Mouse (Mus musculus) CH12.LX (cell line): ENCODE results near the gene Rpl3l. TPM values are rescaled to one million over a fixed set of nuclear protein-coding genes. Genes with fewer than 3 reads are reported as not detected.

ENCODE experiments used
- DNase-seq: peaks from one replicate; pipeline ENCODE4 v3.0.0-alpha.2; 2013; ENCODE audit errors: extremely low read depth
- H3K27ac ChIP-seq: 2 replicates; pipeline ENCODE4 v1.5.1; 2012; ENCODE audit warnings: low read depth, mild to moderate bottlenecking, control low read depth, moderate library complexity; ENCODE audit not compliant: insufficient read depth
- H3K27me3 ChIP-seq: replicated peaks from 2 replicates; pipeline ENCODE3; 2012; ENCODE audit warnings: inconsistent platforms
- H3K36me3 ChIP-seq, 2 experiments: replicated peaks in 1 of 2; 2 replicates each; pipeline versions ENCODE3 to v1.6.1; 2012; ENCODE audit warnings: inconsistent platforms in 1 of 2, low read length in 1 of 2, mild to moderate bottlenecking in 1 of 2, mixed read lengths in 1 of 2, moderate library complexity in 1 of 2; ENCODE audit not compliant: control insufficient read depth in 1 of 2, insufficient read depth in 1 of 2
- H3K4me1 ChIP-seq, 2 experiments: 2 replicates each; pipeline ENCODE4 v1.6.1; 2012; ENCODE audit warnings: inconsistent platforms in 1 of 2, moderate library complexity in 1 of 2; ENCODE audit not compliant: insufficient read depth in 2 of 2, control insufficient read depth in 1 of 2
- H3K4me2 ChIP-seq: 2 replicates; pipeline ENCODE4 v1.6.1; 2012; ENCODE audit warnings: low read depth, mild to moderate bottlenecking, control low read depth; ENCODE audit not compliant: poor library complexity, insufficient read depth, severe bottlenecking
- H3K4me3 ChIP-seq, 3 experiments: fragments of 150-350 bp in 1 of 3; sonication (generic) in 1 of 3; replicated peaks in 1 of 3; 2 replicates each; pipeline versions ENCODE3 to v1.5.1; 2011 to 2012; ENCODE audit warnings: low read depth in 2 of 3, low read length in 2 of 3, mild to moderate bottlenecking in 2 of 3, moderate library complexity in 2 of 3, control low read depth in 1 of 3, improper control_type of control experiment in 1 of 3, inconsistent platforms in 1 of 3, mixed read lengths in 1 of 3; ENCODE audit not compliant: poor library complexity in 1 of 3
- H3K79me2 ChIP-seq: replicated peaks from 2 replicates; pipeline ENCODE4 v1.6.1; 2012; ENCODE audit warnings: mild to moderate bottlenecking, moderate library complexity; ENCODE audit not compliant: control insufficient read depth, poor library complexity, insufficient read depth, severe bottlenecking; ENCODE audit errors: extremely low read depth
- H3K9ac ChIP-seq: 2 replicates; pipeline ENCODE4 v1.6.1; 2012; ENCODE audit warnings: low read depth, mild to moderate bottlenecking, control low read depth, moderate library complexity; ENCODE audit not compliant: insufficient read depth
- H3K9me3 ChIP-seq: replicated peaks from 2 replicates; pipeline ENCODE3; 2012; ENCODE audit warnings: low read length, inconsistent platforms, mixed read lengths
- CTCF ChIP-seq, 2 experiments: IDR thresholded peaks in 1 of 2; conservative IDR thresholded peaks in 1 of 2; 2 replicates each; pipeline ENCODE4 v1.5.1; 2011 to 2012; ENCODE audit warnings: low read depth in 2 of 2, low read length in 2 of 2, improper control_type of control experiment in 1 of 2, inconsistent platforms in 1 of 2, mild to moderate bottlenecking in 1 of 2, moderate library complexity in 1 of 2
- ETS1 ChIP-seq: conservative IDR thresholded peaks from 2 replicates; pipeline ENCODE4 v1.6.1; 2012; ENCODE audit warnings: low read depth, mild to moderate bottlenecking, inconsistent platforms, low read length, improper control_type of control experiment, moderate library complexity
- HCFC1 ChIP-seq: IDR thresholded peaks from 2 replicates; pipeline ENCODE4 v1.6.1; 2012; ENCODE audit warnings: low read depth, mild to moderate bottlenecking, inconsistent platforms, low read length, improper control_type of control experiment
- IRF4 ChIP-seq: IDR thresholded peaks from 2 replicates; pipeline ENCODE4 v1.6.1; 2014; ENCODE audit warnings: low read depth, mild to moderate bottlenecking, inconsistent platforms, low read length, improper control_type of control experiment
- JUN ChIP-seq: IDR thresholded peaks from 2 replicates; pipeline ENCODE4 v1.6.1; 2011; ENCODE audit warnings: low read depth, mild to moderate bottlenecking, low read length, improper control_type of control experiment, moderate library complexity; ENCODE audit not compliant: insufficient read depth
- JUND ChIP-seq: conservative IDR thresholded peaks from 2 replicates; pipeline ENCODE4 v1.6.1; 2011; ENCODE audit warnings: low read depth, low read length, improper control_type of control experiment
- KAT2A ChIP-seq: IDR thresholded peaks from 2 replicates; pipeline ENCODE4 v1.6.1; 2012; ENCODE audit warnings: low read length, improper control_type of control experiment, inconsistent platforms; ENCODE audit not compliant: insufficient replicate concordance
- MAFK ChIP-seq: IDR thresholded peaks from 2 replicates; pipeline ENCODE4 v1.6.1; 2011; ENCODE audit warnings: low read length, improper control_type of control experiment; ENCODE audit not compliant: insufficient replicate concordance
- MAX ChIP-seq: IDR thresholded peaks from 2 replicates; pipeline ENCODE4 v1.6.1; 2011; ENCODE audit warnings: low read length, improper control_type of control experiment
- MAZ ChIP-seq: IDR thresholded peaks from 2 replicates; pipeline ENCODE4 v1.6.1; 2012; ENCODE audit warnings: low read depth, mild to moderate bottlenecking, inconsistent platforms, low read length, improper control_type of control experiment, moderate library complexity
- MXI1 ChIP-seq: IDR thresholded peaks from 2 replicates; pipeline ENCODE4 v1.6.1; 2011; ENCODE audit warnings: mild to moderate bottlenecking, low read depth, low read length, improper control_type of control experiment
- MYC ChIP-seq: IDR thresholded peaks from 2 replicates; pipeline ENCODE4 v1.6.1; 2011; ENCODE audit warnings: low read depth, mild to moderate bottlenecking, improper control_type of control experiment, low read length
- NELFE ChIP-seq: IDR thresholded peaks from 2 replicates; pipeline ENCODE4 v1.6.1; 2011; ENCODE audit warnings: low read depth, low read length, improper control_type of control experiment
- PAX5 ChIP-seq: IDR thresholded peaks from 2 replicates; pipeline ENCODE4 v1.6.1; 2012; ENCODE audit warnings: low read length, inconsistent platforms, mixed read lengths
- POLR2AphosphoS2 ChIP-seq: IDR thresholded peaks from 2 replicates; pipeline ENCODE4 v1.6.1; 2011; ENCODE audit warnings: low read depth, low read length, improper control_type of control experiment
- RCOR1 ChIP-seq: conservative IDR thresholded peaks from 2 replicates; pipeline ENCODE4 v1.6.1; 2012; ENCODE audit warnings: low read depth, mild to moderate bottlenecking, inconsistent platforms, low read length, improper control_type of control experiment
- SMC3 ChIP-seq: IDR thresholded peaks from 2 replicates; pipeline ENCODE4 v1.6.1; 2011; ENCODE audit warnings: low read depth, low read length, improper control_type of control experiment
- TCF12 ChIP-seq: IDR thresholded peaks from 2 replicates; pipeline ENCODE4 v1.6.1; 2014; ENCODE audit warnings: low read depth, mild to moderate bottlenecking, inconsistent platforms, low read length, improper control_type of control experiment
- USF1 ChIP-seq: IDR thresholded peaks from 2 replicates; pipeline ENCODE4 v1.6.1; 2014; ENCODE audit warnings: low read depth, mild to moderate bottlenecking, inconsistent platforms, low read length, improper control_type of control experiment
- USF2 ChIP-seq: conservative IDR thresholded peaks from 2 replicates; pipeline ENCODE4 v1.6.1; 2011; ENCODE audit warnings: low read depth, low read length, improper control_type of control experiment
- ZC3H11A ChIP-seq: IDR thresholded peaks from 2 replicates; pipeline ENCODE4 v1.6.1; 2012; ENCODE audit warnings: low read depth, mild to moderate bottlenecking, inconsistent platforms, low read length, improper control_type of control experiment
- ZMIZ1 ChIP-seq: IDR thresholded peaks from 2 replicates; pipeline ENCODE4 v1.6.1; 2012; ENCODE audit warnings: low read depth, mild to moderate bottlenecking, inconsistent platforms, low read length, improper control_type of control experiment
- ZNF384 ChIP-seq: IDR thresholded peaks from 2 replicates; pipeline ENCODE4 v1.6.1; 2012; ENCODE audit warnings: low read depth, low read length, improper control_type of control experiment, inconsistent platforms
- dilution Hi-C: fragments of 300-500 bp; cut with MboI; formaldehyde crosslinking; loops from 2 replicates; pipeline ENCODE4 v1.14.3; 2020; ENCODE audit warnings: low sequenced_read_pairs; ENCODE audit not compliant: extremely low pct_unique_long_range_greater_than_20kb, extremely low pct_ligation_motif_present
- in situ Hi-C: fragments of 300-500 bp; cut with MboI; formaldehyde crosslinking; loops from 3 replicates; pipeline ENCODE4 v1.14.3; 2019; ENCODE audit warnings: low sequenced_read_pairs, low pct_ligation_motif_present, low pct_unique_long_range_greater_than_20kb, mixed read lengths
- polyA plus RNA-seq: library from polyadenylated mRNA; unstranded; fragments of >175 nt; gene quantifications from 2 replicates; pipeline ENCODE4 v1.2.1, GENCODE M21; 2012; ENCODE audit warnings: low read depth; ENCODE audit not compliant: insufficient read length
- total RNA-seq, 2 experiments: library from RNA; depleted of rRNA; stranded (reverse); fragments of 300-350 nt in 1 of 2; fragments of >200 nt in 1 of 2; gene quantifications; 2 replicates each; pipeline ENCODE4 v1.2.3; 2012 to 2014

The Rpl3l gene
- total and polyA plus RNA-seq, 3 experiments = 0.91 TPM; not detected in 2

- no peak overlapping the region for H3K4me3 ChIP-seq
- in situ Hi-C loops (no loop called here), dilution Hi-C loops (no loop called here)
- no peak for DNase-seq
- H3K27me3 ChIP-seq = no peaks in the 10 kb centered on the region
- TF ChIP-seq ZMIZ1 = no peak
- TF ChIP-seq MYC = peak; percentile 63; the same call in 1 of the 2 replicates
- no peak for TF ChIP-seq KAT2A
- no peak for TF ChIP-seq JUN
- no peak for TF ChIP-seq USF1
- peak; percentile 12 to 48; a peak in 2 of 4 replicates for TF ChIP-seq CTCF (conservative IDR thresholded peaks at IDR 0.05 in 1 of 2, IDR thresholded peaks at IDR 0.05 in 1 of 2; ENCODE audit: low read depth in 2 of 2, low read length in 2 of 2)
- TF ChIP-seq MAX = 0 out of 2 replicates have a peak, but pooled peaks have one; percentile 17
- no peak for TF ChIP-seq JUND
- H3K4me2 ChIP-seq = no peak overlapping the region
- no peaks in the 10 kb centered on the region for H3K9me3 ChIP-seq
- H3K27ac ChIP-seq = no peak overlapping the region
- H3K9ac ChIP-seq = no peak overlapping the region
- peaks cover 3 to 12% of the 10 kb centered on the region in 2 experiments for H3K36me3 ChIP-seq
- peaks cover 4 to 41% of the 10 kb centered on the region in 2 experiments; a peak in 3 of 4 replicates for H3K4me1 ChIP-seq
- no peaks in the 10 kb centered on the region for H3K79me2 ChIP-seq
These were observed 6.9 kb downstream of the Rpl3l start for GRCm38 (mm10) chr17:24734513-24734912.

GRCm38 (mm10) chr17:24735446-24735845, 7.8 kb downstream of the Rpl3l start:
- Histone ChIP-seq H3K9me3 (no peaks in the 10 kb centered on the region), H3K4me3 (peak overlapping the region; percentile 70 to 87 (median 75)), H3K27me3 (no peaks in the 10 kb centered on the region), H3K79me2 (no peaks in the 10 kb centered on the region), H3K36me3 (peaks cover 11 to 21% of the 10 kb centered on the region in 2 experiments), H3K4me2 (peak overlapping the region; percentile 67), H3K9ac (peak overlapping the region; percentile 95), H3K27ac (no peak overlapping the region), H3K4me1 (peaks cover 4 to 33% of the 10 kb centered on the region in 2 experiments; a peak in 3 of 4 replicates)
- DNase-seq = no peak
- TF ChIP-seq MAZ (no peak), ZC3H11A (no peak)
- in situ Hi-C loops (no loop called here), dilution Hi-C loops (no loop called here)

- peak within 1 kb of the TSS; percentile 70 to 95 (median 75) for H3K4me3 ChIP-seq
- peak; percentile 100 for DNase-seq
- in situ Hi-C loops (no loop called here), dilution Hi-C loops (no loop called here)
- peaks cover 4 to 29% of the 10 kb centered on the region in 2 experiments; a peak in 3 of 4 replicates for H3K4me1 ChIP-seq
- H3K27me3 ChIP-seq = no peaks in the 10 kb centered on the region
- H3K4me2 ChIP-seq = peak within 1 kb of the TSS; percentile 82
- H3K36me3 ChIP-seq = peaks cover 11 to 28% of the 10 kb centered on the region in 2 experiments
- H3K79me2 ChIP-seq = no peaks in the 10 kb centered on the region
- peak within 1 kb of the TSS; percentile 95 for H3K9ac ChIP-seq
- no peak within 1 kb of the TSS for H3K27ac ChIP-seq
- no peaks in the 10 kb centered on the region for H3K9me3 ChIP-seq
- TF ChIP-seq USF2 = no peak
- no peak for TF ChIP-seq ZNF384
- no peak for TF ChIP-seq RCOR1
- TF ChIP-seq USF1 = no peak
- no peak for TF ChIP-seq PAX5
- TF ChIP-seq MXI1 = peak; percentile 64; the same call in 1 of the 2 replicates
- no peak for TF ChIP-seq ZC3H11A
- TF ChIP-seq MAZ = peak; percentile 77
- TF ChIP-seq MAX = no peak
- TF ChIP-seq POLR2AphosphoS2 = peak; percentile 79; the same call in 1 of the 2 replicates
- TF ChIP-seq HCFC1 = peak; percentile 56
- TF ChIP-seq MAFK = no peak
- peak; percentile 64; the same call in 1 of the 2 replicates for TF ChIP-seq TCF12
- TF ChIP-seq JUN = no peak
- peak; percentile 81 for TF ChIP-seq NELFE
- peak; percentile 22; the same call in 1 of the 2 replicates for TF ChIP-seq IRF4
- TF ChIP-seq ETS1 = no peak
- no peak for TF ChIP-seq CTCF (conservative IDR thresholded peaks at IDR 0.05 in 1 of 2, IDR thresholded peaks at IDR 0.05 in 1 of 2; ENCODE audit: low read depth in 2 of 2, low read length in 2 of 2)
- no peak for TF ChIP-seq SMC3
These were observed 8.9 kb downstream of the Rpl3l start, which contains the start of gene Msrb1 for GRCm38 (mm10) chr17:24736330-24737051. TSS of gene Msrb1 (plus strand) at chr17:24736642.
